Mouse (Mus musculus) E14TG2a.4 (cell line): ENCODE measurements around the gene Hjurp.

ENCODE experiments used
- H3K27me3 ChIP-seq: 2 replicates; pipeline ENCODE4 v1.6.1; 2014; ENCODE audit warnings: low read length, control low read depth; ENCODE audit not compliant: insufficient read depth
- H3K36me3 ChIP-seq: 2 replicates; pipeline ENCODE4 v1.6.1; 2014; ENCODE audit warnings: low read length, control low read depth; ENCODE audit not compliant: insufficient read depth
- H3K4me1 ChIP-seq: replicated peaks from 2 replicates; pipeline ENCODE4 v1.6.1; 2014; ENCODE audit warnings: low read depth, low read length, control low read depth
- H3K4me3 ChIP-seq: replicated peaks from 2 replicates; pipeline ENCODE4 v1.5.1; 2014; ENCODE audit warnings: mild to moderate bottlenecking, low read length
- H3K9me3 ChIP-seq: 2 replicates; pipeline ENCODE4 v1.6.1; 2014; ENCODE audit warnings: low read length, control low read depth
- CTCF ChIP-seq: conservative IDR thresholded peaks from 2 replicates; pipeline ENCODE4 v1.5.1; 2014; ENCODE audit warnings: low read length
- NANOG ChIP-seq: IDR thresholded peaks from 2 replicates; pipeline ENCODE4 v1.6.1; 2014; ENCODE audit warnings: borderline replicate concordance, low read length, mixed read lengths
- POU5F1 ChIP-seq: IDR thresholded peaks from 2 replicates; pipeline ENCODE4 v1.6.1; 2014; ENCODE audit warnings: low read length, borderline replicate concordance

Hjurp gene

GRCm38 (mm10) chr1:88235894-88236415 lies 41.5 kb downstream of the Hjurp start:
- no peaks in the 10 kb centered on the region for H3K36me3 ChIP-seq
- peaks cover 70% of the 10 kb centered on the region for H3K9me3 ChIP-seq
- no peak overlapping the region for H3K4me3 ChIP-seq
- no peak for TF ChIP-seq POU5F1
- no peak for TF ChIP-seq CTCF
- TF ChIP-seq NANOG: no peak
- H3K4me1 ChIP-seq: no peaks in the 10 kb centered on the region
- peaks cover 22% of the 10 kb centered on the region for H3K27me3 ChIP-seq

GRCm38 (mm10) chr1:88235046-88235893 lies 42.2 kb downstream of the Hjurp start:
- TF ChIP-seq CTCF (no peak), POU5F1 (no peak), NANOG (no peak)
- Histone ChIP-seq H3K36me3 (no peaks in the 10 kb centered on the region), H3K4me3 (no peak overlapping the region), H3K27me3 (peaks cover 23% of the 10 kb centered on the region), H3K4me1 (no peaks in the 10 kb centered on the region), H3K9me3 (peaks cover 64% of the 10 kb centered on the region)

- H3K4me3 ChIP-seq: no peak overlapping the region
- peaks cover 24% of the 10 kb centered on the region; the same call in 1 of the 2 replicates for H3K27me3 ChIP-seq
- no peaks in the 10 kb centered on the region for H3K4me1 ChIP-seq
- peaks cover 63% of the 10 kb centered on the region for H3K9me3 ChIP-seq
- TF ChIP-seq CTCF (no peak), POU5F1 (no peak), NANOG (no peak)
- no peaks in the 10 kb centered on the region for H3K36me3 ChIP-seq
These were observed 42.8 kb downstream of the Hjurp start for GRCm38 (mm10) chr1:88234646-88235045.

GRCm38 (mm10) chr1:88234248-88234610 lies 43.2 kb downstream of the Hjurp start:
- no peaks in the 10 kb centered on the region for H3K36me3 ChIP-seq
- H3K9me3 ChIP-seq: peaks cover 59% of the 10 kb centered on the region
- H3K4me3 ChIP-seq: no peak overlapping the region
- H3K4me1 ChIP-seq: no peaks in the 10 kb centered on the region
- H3K27me3 ChIP-seq: peaks cover 24% of the 10 kb centered on the region; the same call in 1 of the 2 replicates
- TF ChIP-seq NANOG (no peak), CTCF (no peak), POU5F1 (no peak)

GRCm38 (mm10) chr1:88233421-88234247 lies 43.8 kb downstream of the Hjurp start:
- peaks cover 20% of the 10 kb centered on the region; the same call in 1 of the 2 replicates for H3K27me3 ChIP-seq
- TF ChIP-seq NANOG: no peak
- no peak for TF ChIP-seq CTCF
- no peak for TF ChIP-seq POU5F1
- no peak overlapping the region for H3K4me3 ChIP-seq
- no peaks in the 10 kb centered on the region for H3K36me3 ChIP-seq
- no peaks in the 10 kb centered on the region for H3K4me1 ChIP-seq
- peaks cover 53% of the 10 kb centered on the region for H3K9me3 ChIP-seq

- H3K9me3 ChIP-seq: peaks cover 45% of the 10 kb centered on the region
- H3K27me3 ChIP-seq: peaks cover 20% of the 10 kb centered on the region; the same call in 1 of the 2 replicates
- H3K36me3 ChIP-seq: no peaks in the 10 kb centered on the region
- TF ChIP-seq POU5F1: no peak
- no peak for TF ChIP-seq CTCF
- no peak for TF ChIP-seq NANOG
- H3K4me3 ChIP-seq: no peak overlapping the region
- no peaks in the 10 kb centered on the region for H3K4me1 ChIP-seq
These were observed 44.6 kb downstream of the Hjurp start for GRCm38 (mm10) chr1:88232664-88233380.

- H3K9me3 ChIP-seq: peaks cover 36% of the 10 kb centered on the region
- H3K4me3 ChIP-seq: no peak overlapping the region
- H3K27me3 ChIP-seq: peaks cover 20% of the 10 kb centered on the region; the same call in 1 of the 2 replicates
- no peak for TF ChIP-seq CTCF
- no peaks in the 10 kb centered on the region for H3K36me3 ChIP-seq
- no peaks in the 10 kb centered on the region for H3K4me1 ChIP-seq
These were observed 45.5 kb downstream of the Hjurp start for GRCm38 (mm10) chr1:88231803-88232499.
